Mouse (Mus musculus): ENCODE data around the gene Edem3.

GRCm38 (mm10) chr1:151862109-151862508, 106.9 kb downstream of the Edem3 start:
- TF ChIP-seq CTCF (conservative IDR thresholded peaks at IDR 0.05; ENCODE audit: low read length) (no peak), NANOG (IDR thresholded peaks at IDR 0.05; ENCODE audit: borderline replicate concordance, low read length) (no peak), POU5F1 (IDR thresholded peaks at IDR 0.05; ENCODE audit: borderline replicate concordance, low read length) (no peak)

Data from E14TG2a.4 (cell line).